Mouse (Mus musculus) MEL (cell line): ENCODE measurements around the gene Sox5.

ENCODE experiments used
- CTCF ChIP-seq, 3 experiments: IDR thresholded peaks in 2 of 3; conservative IDR thresholded peaks in 1 of 3; 2 replicates each; pipeline ENCODE4 v1.5.1; 2011 to 2012; ENCODE audit warnings: low read length in 3 of 3, low read depth in 2 of 3, mild to moderate bottlenecking in 2 of 3, improper control_type of control experiment in 1 of 3, inconsistent platforms in 1 of 3, mixed read lengths in 1 of 3, moderate library complexity in 1 of 3; ENCODE audit not compliant: control insufficient read depth in 1 of 3, insufficient read depth in 1 of 3, poor library complexity in 1 of 3, severe bottlenecking in 1 of 3
- E2F4 ChIP-seq: IDR thresholded peaks from 2 replicates; pipeline ENCODE4 v1.6.1; 2011; ENCODE audit warnings: low read depth, low read length, improper control_type of control experiment, borderline replicate concordance
- GABPA ChIP-seq: IDR thresholded peaks from 2 replicates; pipeline ENCODE4 v1.6.1; 2012; ENCODE audit warnings: low read depth, mild to moderate bottlenecking, inconsistent platforms, low read length, improper control_type of control experiment, moderate library complexity
- MAX ChIP-seq: IDR thresholded peaks from 2 replicates; pipeline ENCODE4 v1.6.1; 2011; ENCODE audit warnings: low read length, improper control_type of control experiment
- MAZ ChIP-seq: IDR thresholded peaks from 2 replicates; pipeline ENCODE4 v1.6.1; 2012; ENCODE audit warnings: low read depth, mild to moderate bottlenecking, inconsistent platforms, low read length, improper control_type of control experiment
- POLR2A ChIP-seq, 2 experiments: IDR thresholded peaks; 2 replicates each; pipeline ENCODE4 v1.6.1; 2011 to 2012; ENCODE audit warnings: low read length in 2 of 2, mild to moderate bottlenecking in 2 of 2, control low read depth in 1 of 2, improper control_type of control experiment in 1 of 2, low read depth in 1 of 2, moderate library complexity in 1 of 2; ENCODE audit not compliant: control insufficient read depth in 1 of 2, insufficient read depth in 1 of 2, poor library complexity in 1 of 2
- POLR2AphosphoS5 ChIP-seq: IDR thresholded peaks from 2 replicates; pipeline ENCODE4 v1.6.1; 2012; ENCODE audit warnings: low read depth, borderline replicate concordance, mild to moderate bottlenecking, inconsistent platforms, low read length, moderate library complexity, mixed read lengths
- TBP ChIP-seq: IDR thresholded peaks from 2 replicates; pipeline ENCODE4 v1.8.0; 2011; ENCODE audit warnings: low read depth, low read length, improper control_type of control experiment
- TCF12 ChIP-seq: IDR thresholded peaks from 2 replicates; pipeline ENCODE4 v1.6.1; 2014; ENCODE audit warnings: low read depth, mild to moderate bottlenecking, inconsistent platforms, low read length, improper control_type of control experiment, moderate library complexity
- UBTF ChIP-seq: IDR thresholded peaks from 2 replicates; pipeline ENCODE4 v1.6.1; 2012; ENCODE audit warnings: low read depth, mild to moderate bottlenecking, inconsistent platforms, low read length, improper control_type of control experiment, moderate library complexity, borderline replicate concordance; ENCODE audit not compliant: insufficient read depth
- USF1 ChIP-seq: IDR thresholded peaks from 2 replicates; pipeline ENCODE4 v1.6.1; 2014; ENCODE audit warnings: low read depth, mild to moderate bottlenecking, inconsistent platforms, low read length, improper control_type of control experiment, moderate library complexity
- ZNF384 ChIP-seq: IDR thresholded peaks from 2 replicates; pipeline ENCODE4 v1.6.1; 2012; ENCODE audit warnings: low read depth, mild to moderate bottlenecking, inconsistent platforms, low read length, improper control_type of control experiment

GRCm38 (mm10) chr6:143916152-143916735, 865.5 kb downstream of the Sox5 start:
- TF ChIP-seq MAX (no peak), E2F4 (no peak), CTCF (IDR thresholded peaks at IDR 0.05 in 2 of 3, conservative IDR thresholded peaks at IDR 0.05 in 1 of 3; ENCODE audit: control insufficient read depth in 1 of 3, insufficient read depth in 1 of 3, low read depth in 2 of 3, low read length in 3 of 3, poor library complexity in 1 of 3, severe bottlenecking in 1 of 3) (no peak), GABPA (no peak), POLR2A (IDR thresholded peaks at IDR 0.05; ENCODE audit: control insufficient read depth in 1 of 2, insufficient read depth in 1 of 2, low read depth in 1 of 2, low read length in 2 of 2, poor library complexity in 1 of 2) (no peak), TCF12 (no peak), ZNF384 (no peak), TBP (no peak), UBTF (no peak), MAZ (no peak), USF1 (no peak), POLR2AphosphoS5 (no peak)
